Mouse (Mus musculus): ENCODE data around the gene Tec. TPM values are rescaled to one million over a fixed set of nuclear protein-coding genes. Genes with fewer than 3 reads are reported as not detected.
A peak's percentile ranks its signal among the peaks of the same experiment; 100 is the strongest.

Tec gene
- total RNA-seq, 2 experiments from 2014 or later = 1.2 to 1.4 TPM

DNA sequence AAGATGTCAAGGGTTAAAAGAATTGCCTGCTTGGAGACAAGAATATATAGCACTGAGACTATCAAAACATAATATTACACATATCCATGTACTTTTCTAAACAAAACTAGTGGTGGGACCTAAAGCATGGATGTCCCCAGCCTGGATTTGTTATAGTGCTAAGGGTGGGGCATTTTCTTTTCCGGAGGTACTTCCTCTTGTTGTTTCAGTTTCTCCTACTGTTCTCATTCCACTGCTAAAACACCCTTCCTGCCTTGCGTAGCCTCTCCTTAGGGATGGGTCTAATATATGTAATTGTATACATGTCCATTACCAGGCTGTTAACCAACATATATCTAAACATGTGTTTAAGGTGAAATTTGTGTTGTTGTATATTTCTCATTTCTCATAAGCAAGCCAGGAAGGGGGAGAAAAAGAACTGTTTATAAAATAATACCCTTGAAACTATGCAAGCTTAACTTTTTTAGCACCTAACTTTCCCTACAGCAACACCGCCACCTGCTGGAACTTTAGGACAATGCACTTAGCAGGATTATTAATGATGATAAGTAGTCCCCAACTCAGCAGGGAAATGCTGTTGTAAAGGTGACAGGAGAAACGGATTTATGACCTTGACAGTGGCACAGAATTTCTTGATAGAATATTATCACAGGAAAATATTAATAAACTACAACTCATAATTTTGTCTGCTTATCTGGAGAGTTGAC, 157.6 kb downstream of the Tec start:
- TF ChIP-seq CTCF (IDR thresholded peaks at IDR 0.05) = peak; percentile 91
- intact Hi-C loops (cut with DNase I) = loop anchor here (2.0 to 5.0 kb wide), 2 partner anchors 46 to 358 kb away; no protein-coding TSS in a partner anchor
- H3K4me3 ChIP-seq = no peak overlapping the region
- no peak overlapping the region for H3K27ac ChIP-seq
- DNase-seq = peak; percentile 55

DNA sequence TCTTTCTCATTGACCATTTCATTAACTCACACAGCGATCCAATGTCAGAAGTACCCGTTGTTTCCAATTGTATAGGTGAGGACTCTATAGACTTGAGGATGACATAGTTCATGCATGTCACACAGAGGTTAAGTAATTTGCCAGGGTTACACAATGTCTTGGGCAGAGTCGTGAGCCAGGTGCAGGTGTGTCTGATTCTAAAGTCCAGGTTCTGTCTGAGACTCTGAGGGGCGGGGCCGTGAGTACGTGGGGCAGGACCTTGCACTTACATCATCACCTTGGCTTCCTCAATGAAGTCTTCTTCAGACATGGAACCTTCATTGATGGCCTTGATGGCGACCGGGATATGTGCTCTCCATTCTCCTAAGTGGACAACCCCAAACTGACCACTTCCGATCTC, 158.3 kb downstream of the Tec start:
- TF ChIP-seq CTCF (IDR thresholded peaks at IDR 0.05) = no peak
- no peak for DNase-seq
- intact Hi-C loops (cut with DNase I) = loop anchor here (2.0 to 5.0 kb wide), 2 partner anchors 45 to 358 kb away; no protein-coding TSS in a partner anchor
- Histone ChIP-seq H3K4me3 (no peak overlapping the region), H3K27ac (no peak overlapping the region)

DNA sequence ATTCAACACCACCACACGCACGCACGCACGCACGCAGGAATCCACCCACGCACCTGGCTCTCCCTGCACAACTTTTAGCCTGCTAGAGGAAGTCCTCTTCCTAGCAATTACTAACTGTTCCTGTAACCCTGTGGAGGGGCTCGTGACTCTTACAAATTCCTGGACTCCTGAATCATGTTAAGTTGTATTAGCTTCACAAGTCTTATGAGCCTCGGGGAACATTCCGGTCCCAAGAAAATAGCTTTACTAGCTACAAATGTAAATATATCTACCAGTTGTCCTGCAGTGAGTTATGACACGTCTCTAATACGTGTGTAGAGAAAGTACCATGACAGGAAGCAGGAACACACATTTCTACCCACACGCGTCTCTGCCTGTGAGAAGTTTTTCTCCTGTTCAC, 158.8 kb downstream of the Tec start:
- Histone ChIP-seq H3K4me3 (no peak overlapping the region), H3K27ac (no peak overlapping the region)
- no peak for TF ChIP-seq CTCF (IDR thresholded peaks at IDR 0.05)
- intact Hi-C loops (cut with DNase I) = no loop called here
- DNase-seq = no peak

DNA sequence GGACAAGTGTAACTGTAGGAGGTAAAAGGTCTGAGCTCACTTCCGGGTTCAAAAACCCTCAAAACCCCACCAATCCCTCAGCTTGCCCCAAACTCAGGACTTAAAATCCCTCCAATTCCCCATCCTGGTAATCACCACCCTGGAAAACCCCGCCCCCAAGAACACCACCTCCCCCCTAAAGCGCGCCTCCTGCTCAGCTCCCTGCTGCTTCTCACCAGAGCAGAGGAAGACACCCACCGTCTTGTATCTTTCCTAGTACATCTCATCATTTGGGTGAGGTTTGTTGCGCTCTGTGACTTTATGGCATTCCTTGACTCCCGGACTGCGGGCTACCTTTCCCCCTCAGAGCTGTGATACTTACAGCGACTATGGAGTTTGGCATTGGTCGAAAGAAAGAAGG, 161.6 kb downstream of the Tec start:
- H3K4me3 ChIP-seq = peak overlapping the region; percentile 60
- no peak for TF ChIP-seq CTCF (IDR thresholded peaks at IDR 0.05)
- intact Hi-C loops (cut with DNase I) = no loop called here
- no peak for DNase-seq
- no peak overlapping the region for H3K27ac ChIP-seq

DNA sequence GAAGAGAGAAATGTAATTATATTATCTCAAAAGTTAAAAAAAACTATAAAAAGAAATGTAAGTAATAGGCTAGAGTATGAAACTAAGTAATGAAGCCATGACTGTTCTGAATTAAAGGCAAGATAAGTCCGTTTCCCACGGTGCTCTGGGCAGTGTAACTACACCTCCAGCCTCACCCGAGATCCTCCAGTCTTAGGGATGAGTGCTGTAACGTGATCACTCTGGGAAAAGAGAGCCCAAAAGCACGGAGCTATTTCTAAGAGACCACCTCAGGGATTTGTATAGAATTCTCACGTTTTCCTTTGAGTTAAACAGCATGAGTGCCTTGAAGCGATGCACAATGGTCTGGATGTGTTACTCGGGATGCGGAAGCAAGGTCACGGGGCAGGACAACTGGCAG, 162.2 kb downstream of the Tec start:
- Histone ChIP-seq H3K4me3 (peak overlapping the region; percentile 60), H3K27ac (no peak overlapping the region)
- intact Hi-C loops (cut with DNase I) = no loop called here
- DNase-seq = no peak
- no peak for TF ChIP-seq CTCF (IDR thresholded peaks at IDR 0.05)

Other genes starting within 250 kb of the Tec start
- gene Cnga1, start 224.2 kb downstream of the Tec start, total RNA-seq (2021) = not detected
- gene Nipal1, start 220.7 kb downstream of the Tec start, total RNA-seq (2021) = not detected
- gene Txk, start 115.7 kb downstream of the Tec start, total RNA-seq (2021) = under 1 TPM in 1 of 2 experiments, not detected in 1; 0.06 TPM
- 100 to 1,000 TPM; 113 TPM for gene Slain2, start 45.8 kb upstream of the Tec start, total RNA-seq (2021)
- gene Gm10135, start 106.2 kb upstream of the Tec start, total RNA-seq (2021) = not detected
- gene Slc10a4, start 138.4 kb upstream of the Tec start, total RNA-seq (2021) = not detected

All from gastrocnemius, adult 2 months (tissue).